Mouse (Mus musculus) NIH3T3 (cell line): Measurements from ENCODE around the gene Lifr.

Experiments
- DNase-seq: peaks from one replicate; pipeline ENCODE4 v3.0.0-alpha.2; 2012; ENCODE audit warnings: low read depth

Gene Lifr

DNA sequence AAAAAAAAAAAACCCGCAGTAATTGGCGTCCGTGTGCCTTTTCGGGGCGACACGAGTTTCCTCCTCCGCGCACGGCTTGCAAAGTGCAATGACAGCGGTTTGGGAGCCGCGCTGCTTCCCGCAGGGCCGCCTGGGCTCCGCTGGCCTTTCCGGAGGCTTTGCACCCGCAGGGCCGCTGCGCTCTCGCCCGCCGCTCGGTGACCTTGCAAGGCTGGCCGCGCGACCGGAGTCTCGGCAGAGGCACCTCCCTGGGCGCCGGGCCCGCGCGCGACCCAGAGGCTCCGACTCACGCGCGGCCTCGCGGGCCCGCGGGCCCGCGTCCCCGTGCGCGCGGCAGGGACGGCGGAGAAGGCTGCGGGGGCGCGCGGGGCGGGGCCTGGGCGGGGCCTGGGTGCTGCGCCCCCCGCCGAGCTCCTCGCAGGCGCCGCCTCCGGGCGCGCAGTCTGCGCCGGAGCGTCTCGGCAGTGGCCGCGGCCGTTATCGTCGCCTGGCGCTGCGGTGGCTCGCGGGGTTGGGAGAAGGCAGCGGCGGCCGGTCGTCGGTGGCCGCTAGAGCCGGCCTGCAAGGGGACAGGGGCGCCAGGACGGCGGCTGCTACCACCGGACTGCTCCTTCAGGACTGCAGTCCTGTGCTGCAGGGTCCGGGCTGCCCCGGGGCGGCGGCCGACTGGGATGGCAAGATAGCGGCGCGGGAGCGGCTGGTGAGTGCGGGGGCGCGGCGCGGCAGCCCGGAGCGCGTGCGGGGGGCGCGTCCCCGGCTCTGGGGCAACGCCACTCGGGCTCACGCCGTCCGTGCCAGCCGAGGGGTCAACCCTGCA lies 38.9 kb downstream of the Lifr start:
- DNase-seq, result peak; percentile 92

DNA sequence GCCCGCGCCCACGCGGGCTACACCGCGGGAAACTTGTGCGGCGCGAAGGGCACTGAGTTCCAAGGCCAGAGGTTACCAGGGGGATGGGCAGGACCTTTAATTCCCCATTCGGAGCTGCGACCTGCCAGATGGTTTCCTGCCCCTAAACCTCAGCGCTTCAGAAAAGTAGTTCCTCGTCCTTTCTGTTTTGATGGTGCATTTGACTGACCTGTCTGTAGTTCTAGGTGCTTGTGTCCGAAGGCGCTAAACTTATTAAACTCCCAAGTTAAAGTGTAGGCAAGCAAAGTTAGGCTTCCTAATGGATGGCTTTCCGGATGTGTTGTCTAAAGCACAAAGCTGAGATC lies 39.5 kb downstream of the Lifr start:
- peak; percentile 40 for DNase-seq

DNA sequence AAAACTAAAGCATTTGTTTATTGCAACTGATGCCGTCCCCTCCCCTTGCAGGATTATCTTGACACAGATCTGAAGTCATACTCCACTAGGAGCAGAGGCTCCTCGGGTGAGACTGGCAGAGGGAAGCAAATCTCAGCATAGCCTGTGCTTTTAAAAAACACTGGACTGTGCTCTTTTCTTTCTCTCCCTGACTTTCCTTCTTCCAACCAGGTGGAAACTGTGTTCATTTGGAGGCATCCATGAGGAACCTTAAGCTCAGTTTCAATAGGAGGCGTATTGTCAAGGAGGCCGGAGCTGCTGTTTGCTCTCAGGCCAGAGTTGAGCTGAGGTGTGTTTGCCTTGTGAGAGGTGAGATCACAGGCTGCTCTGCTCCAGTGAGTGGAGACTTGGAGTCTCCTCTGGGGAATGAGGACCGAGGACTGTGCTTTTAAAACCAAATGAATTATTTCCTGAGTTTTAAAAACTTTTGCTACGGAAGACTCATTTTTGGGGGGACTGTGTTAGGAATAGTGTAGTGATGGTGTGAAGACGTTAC lies 40.3 kb downstream of the Lifr start:
- no peak for DNase-seq

- peak; percentile 27 for DNase-seq
Measured at GRCm38 (mm10) chr15:7132741-7133140, 42.3 kb downstream of the Lifr start.

DNA sequence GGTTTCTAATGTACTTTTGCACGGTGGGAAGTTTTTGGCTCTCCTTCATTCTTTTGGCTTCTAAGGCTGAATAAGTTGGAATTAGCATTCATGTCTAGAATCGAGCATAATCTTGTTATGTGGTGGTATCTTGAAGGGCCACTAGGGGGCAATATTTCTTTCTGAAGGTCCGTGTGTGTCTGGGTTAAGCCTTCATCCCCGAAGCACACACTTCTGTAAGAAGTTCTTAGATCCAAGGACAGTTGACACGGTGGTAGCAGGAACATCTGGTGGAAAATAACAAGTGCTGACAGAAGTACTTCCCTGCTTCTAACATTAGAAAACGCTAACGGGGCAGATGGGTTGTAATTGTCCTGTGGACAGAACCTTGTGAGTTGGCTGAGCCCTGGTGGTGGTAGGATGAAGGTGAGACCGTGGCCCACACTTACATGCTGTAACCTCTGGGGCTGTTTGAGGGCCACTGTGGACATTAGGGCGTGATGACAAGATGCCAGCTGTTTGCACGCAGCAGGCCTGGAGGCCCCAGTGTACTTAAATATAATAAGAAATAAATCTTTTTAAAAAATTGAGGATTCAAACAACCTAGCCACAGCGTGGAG lies 44.1 kb downstream of the Lifr start:
- DNase-seq, result peak; percentile 76

DNA sequence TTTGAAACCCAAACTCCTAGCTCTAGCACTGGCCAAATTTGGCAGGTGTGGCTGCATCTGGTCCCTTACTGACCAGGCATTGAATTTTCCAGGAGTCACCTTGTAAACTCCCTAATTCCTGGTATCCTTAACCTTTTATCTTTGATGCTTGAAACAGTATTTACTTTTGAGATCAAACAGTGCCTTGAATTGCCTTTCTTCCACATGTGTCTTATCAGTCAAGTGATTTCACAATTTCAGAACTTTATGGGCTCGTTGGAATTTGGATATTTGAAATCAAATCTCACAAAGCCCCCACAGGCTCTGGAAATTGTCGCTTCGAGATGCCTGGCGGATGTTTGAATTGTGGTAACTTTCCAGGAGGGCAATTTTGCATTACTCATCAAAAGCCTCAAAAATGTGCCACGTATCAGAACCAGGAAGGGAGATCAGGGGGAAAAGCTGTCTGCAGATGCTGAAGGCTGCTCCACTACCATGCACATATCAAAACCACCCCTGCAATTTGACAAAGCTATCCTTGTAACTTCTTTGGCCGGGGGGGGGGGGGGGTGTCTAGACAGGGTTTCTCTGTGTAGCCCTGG lies 45.7 kb downstream of the Lifr start:
- DNase-seq, result peak; percentile 71

- DNase-seq, result no peak
Measured at GRCm38 (mm10) chr15:7136912-7137311, 46.5 kb downstream of the Lifr start.

- no peak for DNase-seq
Measured at GRCm38 (mm10) chr15:7137607-7138006, 47.2 kb downstream of the Lifr start.

DNA sequence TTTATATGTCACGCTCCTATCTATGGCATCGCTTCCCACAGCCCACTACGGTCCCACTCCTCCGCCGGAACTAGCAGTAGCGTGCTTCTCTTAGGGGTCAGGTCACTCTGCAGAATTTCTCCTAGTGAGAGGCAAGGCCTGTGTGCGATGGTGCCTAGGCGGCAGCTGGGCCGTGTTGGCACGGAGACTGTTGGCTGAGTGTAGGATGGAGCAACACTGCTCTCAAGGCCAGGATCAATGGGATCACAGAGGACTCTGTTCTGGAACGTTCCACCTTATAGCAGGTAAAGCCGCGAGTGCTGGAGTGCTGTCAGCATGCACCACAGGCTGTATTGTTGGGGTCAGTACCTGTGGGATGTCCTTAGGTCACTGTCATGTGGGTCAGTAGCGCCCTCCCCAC lies 48.1 kb downstream of the Lifr start:
- no peak for DNase-seq

- DNase-seq, result no peak
Measured at GRCm38 (mm10) chr15:7140322-7140721, 49.9 kb downstream of the Lifr start.

DNA sequence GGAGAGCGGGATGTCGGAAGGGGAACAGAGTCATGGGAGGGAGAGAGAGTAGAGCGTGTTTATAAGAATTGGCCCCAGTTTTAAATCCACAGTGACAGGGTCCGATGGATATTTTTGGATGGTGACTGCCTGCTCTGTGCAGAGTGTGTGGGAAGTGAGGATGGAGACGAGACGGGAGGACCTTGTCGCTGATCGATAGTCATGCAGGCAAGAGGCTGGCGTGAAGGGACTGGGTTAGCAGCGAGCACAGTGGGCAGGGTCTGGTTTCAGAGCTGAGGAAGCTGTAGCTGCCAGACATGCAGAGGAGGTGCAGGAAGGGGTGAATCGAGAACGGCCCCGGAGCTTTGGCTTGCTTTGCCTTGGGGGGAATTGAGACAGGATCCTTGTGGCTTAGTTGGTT lies 50.8 kb downstream of the Lifr start:
- no peak for DNase-seq

GRCm38 (mm10) chr15:7143689-7144170 lies 53.3 kb downstream of the Lifr start:
- DNase-seq, result no peak

GRCm38 (mm10) chr15:7144542-7144941 lies 54.1 kb downstream of the Lifr start:
- peak; percentile 32 for DNase-seq

DNA sequence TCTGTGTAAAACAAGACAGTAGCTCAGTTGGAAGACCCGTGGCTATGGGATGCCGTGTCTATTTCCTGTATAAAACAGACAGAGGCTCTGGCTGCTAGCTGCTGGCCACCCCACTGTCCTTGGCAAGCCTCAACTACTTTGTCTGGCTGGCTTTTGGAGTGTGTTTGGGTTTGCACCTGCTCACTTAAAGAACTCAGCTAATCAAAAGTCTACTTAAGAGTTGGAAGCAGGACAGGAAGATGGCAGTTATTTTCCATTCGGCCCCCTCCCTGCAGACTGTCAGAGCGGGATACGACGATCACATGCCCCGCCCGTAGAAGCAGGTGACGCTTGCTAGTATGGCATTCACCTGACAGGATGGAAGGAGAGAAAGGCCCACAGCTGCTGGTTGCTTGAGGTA lies 54.5 kb downstream of the Lifr start:
- DNase-seq, result no peak

GRCm38 (mm10) chr15:7145555-7145954 lies 55.1 kb downstream of the Lifr start:
- peak; percentile 61 for DNase-seq

DNA sequence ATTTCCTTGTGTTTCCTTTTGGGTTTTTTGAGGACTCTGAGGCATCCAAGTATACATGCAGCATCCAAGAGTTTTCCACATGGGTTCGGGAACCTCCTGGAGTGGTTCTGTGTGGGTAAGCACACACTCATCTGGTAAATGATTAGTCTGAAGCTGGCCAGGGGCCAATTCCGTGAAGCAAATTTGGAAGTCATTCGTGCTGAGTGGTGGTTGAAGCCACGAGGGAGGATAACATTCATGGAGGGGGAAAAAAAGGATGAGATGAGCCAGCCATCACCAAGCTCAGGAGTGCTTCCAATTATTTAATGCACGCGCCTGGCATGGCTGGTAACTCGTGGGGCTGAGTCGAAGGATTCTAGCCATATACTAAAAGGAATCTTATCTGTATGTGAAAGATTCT lies 56.1 kb downstream of the Lifr start:
- DNase-seq, result peak; percentile 87

- no peak for DNase-seq
Measured at GRCm38 (mm10) chr15:7149796-7150195, 59.4 kb downstream of the Lifr start.

GRCm38 (mm10) chr15:7150591-7150990 lies 60.2 kb downstream of the Lifr start:
- no peak for DNase-seq

DNA sequence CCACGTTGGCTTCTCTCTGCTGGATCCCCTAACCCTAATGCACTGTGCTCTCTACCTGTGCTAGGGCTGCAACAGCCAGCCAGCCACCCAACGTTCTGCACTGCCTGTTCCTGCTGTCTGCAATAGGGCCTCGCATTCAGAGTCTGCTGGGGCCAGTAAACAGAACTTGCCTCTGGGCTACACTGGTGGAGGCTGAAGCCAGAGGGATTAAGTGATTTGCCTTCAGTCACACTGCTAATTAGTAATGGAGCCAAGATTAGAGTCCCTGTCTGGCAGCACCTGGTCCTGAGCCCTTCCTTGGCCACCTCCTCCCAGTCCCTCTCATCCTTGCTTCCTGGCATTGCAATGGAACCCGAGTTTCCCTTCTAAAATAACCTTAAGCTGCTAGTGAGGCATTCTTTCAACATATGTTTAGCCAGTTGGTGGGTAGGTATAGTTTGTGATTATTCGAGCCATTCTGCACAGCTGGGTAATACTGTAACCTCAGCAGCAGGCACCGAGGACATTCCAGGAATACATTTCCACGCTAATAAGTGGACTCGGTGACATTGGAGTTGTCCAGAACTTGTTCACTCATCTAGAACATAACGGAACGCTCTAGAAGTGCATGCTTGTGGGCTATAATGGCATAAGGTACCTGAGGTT lies 61.8 kb downstream of the Lifr start:
- DNase-seq, result no peak

DNA sequence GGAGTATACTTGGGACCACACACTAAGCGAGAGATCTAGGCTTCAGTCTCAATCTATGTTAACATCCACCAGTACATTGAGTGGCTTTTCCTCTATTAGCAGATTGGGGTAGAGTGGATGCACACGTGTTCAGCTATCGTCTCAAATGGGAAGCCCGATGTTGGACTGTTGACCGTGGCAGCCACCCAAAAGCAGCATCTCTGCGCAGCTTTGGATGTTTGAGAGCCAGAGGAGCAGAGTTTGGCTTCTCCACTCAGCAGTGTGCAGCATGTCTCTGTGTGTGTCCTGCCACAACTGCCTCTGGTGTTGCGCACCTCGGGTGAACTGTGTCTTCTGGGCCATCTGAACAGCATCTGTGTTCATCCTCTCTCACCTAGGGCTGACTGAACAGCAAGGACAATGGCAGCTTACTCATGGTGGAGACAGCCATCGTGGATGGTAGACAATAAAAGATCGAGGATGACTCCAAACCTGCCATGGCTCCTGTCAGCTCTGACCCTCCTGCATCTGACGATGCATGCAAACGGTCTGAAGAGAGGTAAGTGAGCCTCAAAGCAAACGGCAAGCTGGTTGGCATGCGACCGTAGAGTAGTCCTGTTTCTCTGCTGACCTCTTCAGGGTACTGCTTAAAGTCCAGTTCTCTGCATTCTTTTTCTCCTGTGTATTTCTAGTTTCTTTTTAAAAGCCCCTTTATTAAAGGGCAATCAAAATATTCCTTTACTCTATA lies 63.8 kb downstream of the Lifr start:
- no peak for DNase-seq

DNA sequence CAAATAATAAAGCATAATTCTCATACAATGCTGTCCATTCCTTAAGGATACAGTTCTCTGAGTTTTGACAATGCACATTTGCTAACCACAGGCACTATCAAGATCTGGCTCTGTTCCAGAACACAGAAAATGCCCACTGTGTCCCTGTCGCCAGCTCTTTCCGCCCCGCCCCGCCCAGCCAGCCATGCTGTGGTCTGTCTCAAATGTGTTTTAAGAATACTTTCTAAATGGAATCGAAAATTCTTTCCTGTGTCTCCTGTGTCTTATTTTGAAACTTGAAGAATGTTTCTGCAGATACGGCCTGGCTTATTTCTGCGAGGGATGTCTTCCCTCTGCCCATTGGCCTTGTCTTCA lies 64.3 kb downstream of the Lifr start:
- peak; percentile 45 for DNase-seq

GRCm38 (mm10) chr15:7157658-7158057 lies 67.2 kb downstream of the Lifr start:
- DNase-seq, result no peak
